Mouse (Mus musculus) limb, embryonic 12.5 days (tissue): ENCODE results near the gene Eps8l1. TPM values are rescaled to one million over a fixed set of nuclear protein-coding genes. Genes with fewer than 3 reads are reported as not detected.
A peak's percentile ranks its signal among the peaks of the same experiment; 100 is the strongest.

Source experiments
- ATAC-seq: fragments of 200-750 bp; cut with Nextera tagmentation; 2 replicates; pipeline ENCODE4 v1.8.0; 2017; ENCODE audit warnings: low read depth, moderate TSS enrichment; ENCODE audit not compliant: insufficient number of reproducible peaks, insufficient read depth, low FRiP score, low TSS enrichment
- H3K27ac ChIP-seq: fragments of 300-500 bp; sonication (generic); 2 replicates; pipeline ENCODE4 v1.5.1; 2016; ENCODE audit warnings: mild to moderate bottlenecking, moderate library complexity
- H3K27me3 ChIP-seq: fragments of 300-500 bp; sonication (generic); 2 replicates; pipeline ENCODE4 v1.6.1; 2016; ENCODE audit warnings: mild to moderate bottlenecking, moderate library complexity
- H3K36me3 ChIP-seq: fragments of 300-500 bp; sonication (generic); 2 replicates; pipeline ENCODE4 v1.6.1; 2016; ENCODE audit warnings: mild to moderate bottlenecking, moderate library complexity
- H3K4me1 ChIP-seq: fragments of 300-500 bp; sonication (generic); replicated peaks from 2 replicates; pipeline ENCODE4 v1.6.1; 2016
- H3K4me2 ChIP-seq: fragments of 300-500 bp; sonication (generic); 2 replicates; pipeline ENCODE4 v1.6.1; 2016; ENCODE audit warnings: mild to moderate bottlenecking, moderate library complexity
- H3K4me3 ChIP-seq: fragments of 300-500 bp; sonication (generic); replicated peaks from 2 replicates; pipeline ENCODE4 v1.5.1; 2016; ENCODE audit warnings: mild to moderate bottlenecking
- H3K9ac ChIP-seq: fragments of 300-500 bp; sonication (generic); replicated peaks from 2 replicates; pipeline ENCODE4 v1.6.1; 2016; ENCODE audit warnings: mild to moderate bottlenecking, moderate library complexity
- H3K9me3 ChIP-seq: fragments of 300-500 bp; sonication (generic); 2 replicates; pipeline ENCODE4 v1.6.1; 2016; ENCODE audit warnings: mild to moderate bottlenecking, moderate library complexity
- WGBS: fragments of 180-500 bp; shearing (Covaris S2); methylation state at CpG from one replicate; pipeline ENCODE4 v1.1.7; 2016; 5-methylcytosine and 5-hydroxymethylcytosine counted together
- polyA plus RNA-seq: library from polyadenylated mRNA; unstranded; fragments of >200 nt; fragmentation: Nextera tagmentation; extraction: Ambion mirVana; gene quantifications from 2 replicates; pipeline ENCODE4 v1.2.1, GENCODE M21; 2016

Gene Eps8l1
- polyA plus RNA-seq, 1 experiment from 2014 or later = 6.4 TPM

GRCm38 (mm10) chr7:4445216-4445791 lies 15.2 kb upstream of the Eps8l1 start, which contains the start of gene Rdh13:
Gene Rdh13, minus strand, starts transcription at chr7:4445649.
- under 1% methylated on average over 35 of the region's 35 CpGs for WGBS
- Histone ChIP-seq H3K9me3 (no peaks in the 10 kb centered on the region), H3K4me2 (peak within 1 kb of the TSS; percentile 64), H3K4me1 (peaks cover 14% of the 10 kb centered on the region), H3K36me3 (peaks cover 39% of the 10 kb centered on the region), H3K27ac (peak within 1 kb of the TSS; percentile 73; the same call in 1 of the 2 replicates), H3K9ac (peak within 1 kb of the TSS; percentile 66), H3K4me3 (peak within 1 kb of the TSS; percentile 75), H3K27me3 (no peaks in the 10 kb centered on the region)
- ATAC-seq = peak; percentile 97

DNA sequence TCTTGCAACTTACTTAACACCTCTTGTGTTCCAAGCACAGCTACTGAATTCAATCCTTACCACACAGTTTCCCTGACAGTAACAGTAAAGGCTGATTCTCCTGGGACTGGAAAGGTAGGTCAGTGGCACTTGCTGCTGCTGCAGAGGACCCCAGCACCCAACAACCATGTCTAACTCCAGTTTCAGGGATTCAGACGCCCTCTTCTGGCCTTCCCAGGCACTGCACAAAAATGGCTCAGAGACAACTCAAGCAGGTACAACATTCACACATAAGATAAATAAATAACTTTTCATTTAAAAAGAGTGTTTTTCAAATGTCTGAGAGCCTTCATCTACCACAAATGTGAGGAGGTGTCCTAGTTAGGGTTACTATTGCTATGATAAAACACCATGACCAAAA lies 13.3 kb upstream of the Eps8l1 start:
- Histone ChIP-seq H3K4me3 (no peak overlapping the region), H3K27me3 (no peaks in the 10 kb centered on the region), H3K4me1 (peaks cover 14% of the 10 kb centered on the region), H3K9ac (no peak overlapping the region), H3K9me3 (no peaks in the 10 kb centered on the region), H3K4me2 (no peak overlapping the region), H3K36me3 (peaks cover 20% of the 10 kb centered on the region), H3K27ac (no peak overlapping the region)
- no peak for ATAC-seq
- WGBS = 5% methylated on average over 1 of the region's 1 CpGs

DNA sequence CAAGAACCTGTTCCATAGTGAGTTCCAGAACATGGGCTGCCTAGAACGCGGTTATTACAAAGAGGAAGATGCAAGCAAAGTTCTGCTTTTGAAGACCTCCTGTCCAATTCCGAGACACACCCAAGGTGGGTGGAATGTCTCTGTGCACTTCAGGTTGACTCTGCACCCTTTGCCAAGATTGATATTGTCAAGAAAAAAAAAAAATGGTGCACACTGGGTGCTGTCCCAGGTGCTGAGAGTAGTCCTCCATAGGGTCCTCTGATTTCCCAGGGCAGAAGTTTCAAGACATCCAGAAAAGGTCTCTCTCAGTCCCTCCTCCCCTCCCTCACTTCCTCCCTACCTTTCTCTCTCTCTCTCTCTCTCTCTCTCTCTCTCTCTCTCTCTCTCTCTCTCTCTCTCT lies 12.0 kb upstream of the Eps8l1 start:
- ATAC-seq = no peak
- Histone ChIP-seq H3K4me1 (peaks cover 14% of the 10 kb centered on the region), H3K36me3 (peaks cover 7% of the 10 kb centered on the region; the same call in 1 of the 2 replicates), H3K27me3 (no peaks in the 10 kb centered on the region), H3K27ac (no peak overlapping the region), H3K4me3 (no peak overlapping the region), H3K9ac (no peak overlapping the region), H3K4me2 (no peak overlapping the region), H3K9me3 (no peaks in the 10 kb centered on the region)
- WGBS = 87% methylated on average over 3 of the region's 3 CpGs

DNA sequence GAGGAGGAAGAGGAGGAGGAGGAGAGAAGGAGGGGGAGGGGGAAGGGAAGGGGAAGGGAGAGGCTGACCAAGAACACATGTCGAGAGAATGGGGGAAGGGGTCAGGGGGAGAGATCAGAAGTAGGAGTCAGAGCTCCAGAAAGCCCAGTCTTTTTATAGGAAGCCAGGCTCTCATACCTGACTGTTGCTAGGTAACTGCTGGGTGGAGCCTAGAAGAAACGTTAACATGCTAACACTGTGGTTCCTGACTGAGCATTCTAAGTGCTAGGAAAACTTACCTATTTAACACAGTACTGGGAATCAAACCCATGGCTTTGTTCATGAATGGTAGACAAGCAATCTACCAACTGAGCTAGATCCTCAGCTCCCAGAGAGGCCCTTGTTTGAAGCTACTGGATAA lies 11.3 kb upstream of the Eps8l1 start:
- no peak overlapping the region for H3K27ac ChIP-seq
- H3K9me3 ChIP-seq = no peaks in the 10 kb centered on the region
- no peak for ATAC-seq
- no peak overlapping the region for H3K4me2 ChIP-seq
- 16% methylated on average over 2 of the region's 2 CpGs for WGBS
- no peaks in the 10 kb centered on the region for H3K36me3 ChIP-seq
- peaks cover 14% of the 10 kb centered on the region for H3K4me1 ChIP-seq
- H3K27me3 ChIP-seq = no peaks in the 10 kb centered on the region
- no peak overlapping the region for H3K9ac ChIP-seq
- no peak overlapping the region for H3K4me3 ChIP-seq

GRCm38 (mm10) chr7:4452644-4453043 lies 7.8 kb upstream of the Eps8l1 start:
- Histone ChIP-seq H3K9me3 (no peaks in the 10 kb centered on the region), H3K36me3 (no peaks in the 10 kb centered on the region), H3K27ac (no peak overlapping the region), H3K4me2 (no peak overlapping the region), H3K9ac (no peak overlapping the region), H3K4me1 (peaks cover 9% of the 10 kb centered on the region), H3K4me3 (no peak overlapping the region), H3K27me3 (no peaks in the 10 kb centered on the region)
- WGBS = 12% methylated on average over 4 of the region's 4 CpGs
- no peak for ATAC-seq

- H3K36me3 ChIP-seq = no peaks in the 10 kb centered on the region
- H3K27me3 ChIP-seq = peaks cover 17% of the 10 kb centered on the region; the same call in 1 of the 2 replicates
- H3K9me3 ChIP-seq = no peaks in the 10 kb centered on the region
- 8% methylated on average over 12 of the region's 12 CpGs for WGBS
- no peak for ATAC-seq
- H3K4me1 ChIP-seq = no peaks in the 10 kb centered on the region
- 0 out of 2 replicates have a peak overlapping the region, but pooled peaks have one; percentile 4 for H3K4me2 ChIP-seq
- no peak overlapping the region for H3K4me3 ChIP-seq
- H3K27ac ChIP-seq = no peak overlapping the region
- no peak overlapping the region for H3K9ac ChIP-seq
These were observed 3.8 kb downstream of the Eps8l1 start for GRCm38 (mm10) chr7:4464194-4464824.

GRCm38 (mm10) chr7:4467801-4468200 lies 7.3 kb downstream of the Eps8l1 start:
- H3K27ac ChIP-seq = no peak overlapping the region
- H3K4me3 ChIP-seq = no peak overlapping the region
- no peak for ATAC-seq
- no peak overlapping the region for H3K9ac ChIP-seq
- peaks cover 6% of the 10 kb centered on the region; the same call in 1 of the 2 replicates for H3K4me1 ChIP-seq
- WGBS = 72% methylated on average over 3 of the region's 3 CpGs
- H3K36me3 ChIP-seq = no peaks in the 10 kb centered on the region
- no peak overlapping the region for H3K4me2 ChIP-seq
- H3K9me3 ChIP-seq = no peaks in the 10 kb centered on the region
- peaks cover 51% of the 10 kb centered on the region for H3K27me3 ChIP-seq

DNA sequence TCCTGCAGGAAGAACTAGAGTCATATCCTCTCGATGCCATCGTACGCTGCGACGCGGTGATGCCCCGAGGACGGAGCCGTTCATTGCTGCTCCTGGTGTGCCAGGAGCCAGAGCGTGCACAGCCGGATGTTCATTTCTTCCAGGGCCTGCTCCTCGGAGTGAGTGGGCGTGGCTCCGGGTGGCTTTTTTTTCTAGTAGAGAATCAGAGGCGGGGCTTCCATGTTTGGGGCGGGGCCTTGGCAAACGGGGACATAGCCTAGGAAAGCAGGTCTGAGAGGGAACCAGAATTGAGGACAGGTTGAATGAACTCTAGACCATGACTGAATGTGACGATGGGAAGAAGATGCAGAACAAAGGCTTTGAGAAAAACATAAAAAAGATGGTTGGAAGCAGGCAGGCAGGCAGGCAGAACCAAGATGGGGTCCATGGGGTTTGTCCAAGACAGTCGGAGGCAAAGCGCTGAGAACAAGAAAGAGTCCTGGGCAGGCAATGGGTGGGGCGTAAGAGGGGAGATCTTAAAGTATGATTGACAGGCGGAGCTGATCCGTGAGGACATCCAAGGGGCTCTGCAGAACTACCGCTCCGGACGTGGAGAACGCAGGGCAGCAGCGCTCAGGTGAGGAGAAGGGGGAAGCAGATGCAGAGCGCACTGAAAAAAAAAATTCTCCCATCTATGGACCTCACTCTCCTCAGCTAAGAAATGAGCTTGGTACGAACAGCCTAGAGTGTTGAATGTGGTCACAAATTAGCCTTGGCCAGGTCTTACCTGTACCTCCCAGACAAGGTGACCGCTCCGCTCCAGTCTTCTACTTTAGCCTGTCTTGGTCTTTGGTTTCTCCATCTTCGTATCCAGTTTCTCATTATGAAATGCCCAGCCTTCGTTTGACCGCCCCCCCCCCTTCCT lies 10.1 kb downstream of the Eps8l1 start:
- Histone ChIP-seq H3K27me3 (peaks cover 63% of the 10 kb centered on the region), H3K9me3 (no peaks in the 10 kb centered on the region), H3K4me2 (peak overlapping the region; percentile 68), H3K4me3 (peak overlapping the region; percentile 40), H3K27ac (no peak overlapping the region), H3K9ac (peak overlapping the region; percentile 44), H3K4me1 (peaks cover 6% of the 10 kb centered on the region; the same call in 1 of the 2 replicates), H3K36me3 (no peaks in the 10 kb centered on the region)
- peak; percentile 52 for ATAC-seq
- WGBS = 3% methylated on average over 35 of the region's 35 CpGs

GRCm38 (mm10) chr7:4471179-4471555 lies 10.7 kb downstream of the Eps8l1 start:
- peak overlapping the region; percentile 31; the same call in 1 of the 2 replicates for H3K9ac ChIP-seq
- under 1% methylated on average over 24 of the region's 24 CpGs for WGBS
- H3K4me2 ChIP-seq = peak overlapping the region; percentile 68
- peaks cover 6% of the 10 kb centered on the region; the same call in 1 of the 2 replicates for H3K4me1 ChIP-seq
- H3K9me3 ChIP-seq = no peaks in the 10 kb centered on the region
- no peak overlapping the region for H3K27ac ChIP-seq
- H3K4me3 ChIP-seq = peak overlapping the region; percentile 40
- H3K27me3 ChIP-seq = peaks cover 69% of the 10 kb centered on the region
- peak; percentile 63 for ATAC-seq
- H3K36me3 ChIP-seq = no peaks in the 10 kb centered on the region

DNA sequence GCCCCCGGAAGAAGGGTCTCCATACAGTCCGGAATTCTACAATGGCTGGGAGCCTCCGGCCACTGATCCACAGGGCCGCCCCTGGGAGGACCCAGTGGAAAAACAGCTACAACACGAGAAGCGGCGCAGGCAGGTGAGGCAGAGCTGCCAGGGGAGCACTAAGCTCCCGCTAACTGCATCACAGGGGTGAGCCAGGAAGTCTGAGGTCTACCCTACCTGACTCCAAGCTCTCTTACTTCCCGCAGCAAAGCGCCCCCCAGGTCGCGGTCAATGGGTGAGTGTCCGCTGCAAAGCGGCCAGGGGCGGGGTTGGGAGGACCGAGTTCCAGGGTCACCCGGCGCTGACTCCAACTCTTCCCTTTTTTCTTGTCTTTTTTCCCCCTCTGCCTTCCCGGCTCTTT lies 13.5 kb downstream of the Eps8l1 start:
- Histone ChIP-seq H3K9me3 (no peaks in the 10 kb centered on the region), H3K36me3 (no peaks in the 10 kb centered on the region), H3K27me3 (peaks cover 79% of the 10 kb centered on the region), H3K4me2 (no peak overlapping the region), H3K4me3 (0 out of 2 replicates have a peak overlapping the region, but pooled peaks have one; percentile 1), H3K4me1 (peaks cover 16% of the 10 kb centered on the region), H3K9ac (no peak overlapping the region), H3K27ac (no peak overlapping the region)
- no peak for ATAC-seq
- 10% methylated on average over 19 of the region's 19 CpGs for WGBS
